Mouse (Mus musculus): ENCODE measurements at regions not wholly inside any gene's neighbourhood (a gene's known extent, or its start where the extent isn't known, plus 50 kb on each side); places are given as distances from the start of the nearest gene placed in this dataset.
A peak's percentile ranks its signal among the peaks of the same experiment; 100 is the strongest.

- DNase-seq (ENCODE audit: low spot score in 2 of 2), result no peak
- intact Hi-C loops (cut with DNase I), result no loop called here
These were observed 92.9 kb upstream of the Htr1b start for GRCm38 (mm10) chr9:81726542-81726941.

GRCm38 (mm10) chr9:81720103-81720502, 86.5 kb upstream of the Htr1b start:
- intact Hi-C loops (cut with DNase I), result no loop called here
- peak in 1 of 2 experiments; percentile 4 for DNase-seq (ENCODE audit: low spot score in 2 of 2)

GRCm38 (mm10) chr9:81716980-81717868, 83.6 kb upstream of the Htr1b start:
- DNase-seq (ENCODE audit: low spot score in 2 of 2), result no peak

GRCm38 (mm10) chr9:81691351-81691750, 57.7 kb upstream of the Htr1b start:
- no peak for DNase-seq (ENCODE audit: low spot score in 2 of 2)
- intact Hi-C loops (cut with DNase I), result no loop called here

More at GRCm38 (mm10) chr9:81716980-81717868, 83.6 kb upstream of the Htr1b start:
- intact Hi-C loops (cut with DNase I), result no loop called here

GRCm38 (mm10) chr9:81689744-81690143, 56.1 kb upstream of the Htr1b start:
- intact Hi-C loops (cut with DNase I), result no loop called here
- no peak for DNase-seq (ENCODE audit: low spot score in 2 of 2)
